Mouse (Mus musculus) T-cell, adult 66 days (primary cell): Measurements from ENCODE around the gene Olfr1532-ps1. TPM values are rescaled to one million over a fixed set of nuclear protein-coding genes. Genes with fewer than 3 reads are reported as not detected.

Experiments used
- total RNA-seq, 2 experiments: library from RNA; stranded (reverse); gene quantifications; 3 replicates in 1 of 2; 4 replicates in 1 of 2; pipeline ENCODE4 v1.2.4; 2023

The Olfr1532-ps1 gene
- not detected for total RNA-seq

GRCm38 (mm10) chr7:106907676-106908075 lies at the start of gene Olfr1532-ps1:
Olfr1532-ps1 (plus strand) TSS chr7:106908001.

GRCm38 (mm10) chr7:106862885-106863284 lies 44.9 kb upstream of the Olfr1532-ps1 start, which contains the start of gene Olfr704:
Olfr704 (plus strand) TSS chr7:106863185.

DNA sequence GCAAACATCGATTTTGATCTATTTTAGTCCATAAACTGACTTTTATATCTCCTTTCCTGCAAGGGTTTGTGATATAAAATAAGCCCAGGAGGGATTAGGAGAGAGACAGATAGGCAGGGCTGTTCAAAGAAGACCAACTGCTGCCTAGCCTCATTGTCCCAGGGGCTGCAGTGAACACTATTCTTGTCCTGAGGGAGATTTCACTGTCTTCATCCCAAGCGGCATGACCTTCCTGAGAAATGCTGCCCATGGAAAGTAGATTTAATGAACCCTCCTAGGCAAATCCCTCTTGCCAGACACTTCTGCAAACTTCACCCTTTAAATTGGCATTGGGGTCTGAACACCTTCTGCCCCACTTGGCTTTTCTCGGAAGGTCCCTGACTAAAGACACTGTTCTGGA lies 31.0 kb upstream of the Olfr1532-ps1 start, which contains the start of gene Olfr705:
TSS of gene Olfr705 (minus strand) at position 101 of the 400 bp plus-strand sequence.

GRCm38 (mm10) chr7:106888062-106888461 lies 19.7 kb upstream of the Olfr1532-ps1 start, which contains the start of gene Olfr706:
Olfr706 (minus strand) TSS chr7:106888162.

GRCm38 (mm10) chr7:106901141-106901540 lies 6.7 kb upstream of the Olfr1532-ps1 start, which contains the start of gene Olfr707:
Olfr707 (minus strand) TSS chr7:106901241.

GRCm38 (mm10) chr7:106932119-106932518 lies 24.3 kb downstream of the Olfr1532-ps1 start, which contains the start of gene Olfr709-ps1:
Olfr709-ps1 (minus strand) TSS chr7:106932219.

GRCm38 (mm10) chr7:106948212-106948611 lies 40.4 kb downstream of the Olfr1532-ps1 start, which contains the start of gene Olfr710:
Olfr710 (minus strand) TSS chr7:106948312.

DNA sequence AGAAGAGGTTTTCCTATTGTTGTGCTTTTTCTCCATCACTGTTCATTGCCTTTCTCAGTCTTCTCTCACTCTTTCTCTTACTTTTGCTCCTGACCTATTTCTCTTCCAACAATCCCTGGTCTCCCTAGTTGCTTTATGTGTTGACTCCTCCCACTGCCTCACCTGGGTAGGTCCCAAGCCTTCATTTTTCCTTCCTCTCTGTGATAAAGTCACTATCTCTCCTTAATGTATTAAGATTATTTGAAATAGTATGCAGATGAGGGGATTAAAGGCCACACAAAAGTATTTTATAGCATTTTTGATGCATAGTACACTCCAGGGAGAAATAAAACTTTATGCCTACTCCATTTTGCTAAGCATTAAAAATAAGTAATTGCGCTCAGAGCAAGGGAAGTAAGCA lies 56.0 kb downstream of the Olfr1532-ps1 start, which contains the start of gene Olfr6:
TSS of gene Olfr6 (minus strand) at position 101 of the 400 bp plus-strand sequence.

Other genes starting within 250 kb of the Olfr1532-ps1 start
- not detected for gene Olfr693, start 227.4 kb upstream of the Olfr1532-ps1 start, total RNA-seq
- gene Olfr694, start 216.2 kb upstream of the Olfr1532-ps1 start, total RNA-seq = not detected
- gene Olfr695, start 191.6 kb upstream of the Olfr1532-ps1 start, total RNA-seq = not detected
- gene Olfr697, start 165.6 kb upstream of the Olfr1532-ps1 start, total RNA-seq = not detected
- not detected for gene Olfr698, start 152.6 kb upstream of the Olfr1532-ps1 start, total RNA-seq
- gene Olfr699, start 114.8 kb upstream of the Olfr1532-ps1 start, total RNA-seq = not detected
- gene Olfr700, start 99.2 kb upstream of the Olfr1532-ps1 start, total RNA-seq = not detected
- gene Olfr701, start 93.9 kb upstream of the Olfr1532-ps1 start, total RNA-seq = not detected
- gene Olfr702, start 74.1 kb upstream of the Olfr1532-ps1 start, total RNA-seq = not detected
- not detected for gene Olfr703, start 64.6 kb upstream of the Olfr1532-ps1 start, total RNA-seq
- not detected for gene Olfr704, start 44.8 kb upstream of the Olfr1532-ps1 start, total RNA-seq
- not detected for gene Olfr705, start 31.1 kb upstream of the Olfr1532-ps1 start, total RNA-seq
- not detected for gene Olfr706, start 19.8 kb upstream of the Olfr1532-ps1 start, total RNA-seq
- not detected for gene Olfr707, start 6.8 kb upstream of the Olfr1532-ps1 start, total RNA-seq
- gene Olfr709-ps1, start 24.2 kb downstream of the Olfr1532-ps1 start, total RNA-seq = under 1 TPM; 0.20 to 0.21 TPM
- not detected for gene Olfr710, start 40.3 kb downstream of the Olfr1532-ps1 start, total RNA-seq
- not detected for gene Olfr6, start 55.9 kb downstream of the Olfr1532-ps1 start, total RNA-seq
- not detected for gene Olfr711, start 67.5 kb downstream of the Olfr1532-ps1 start, total RNA-seq
- gene Olfr2, start 98.1 kb downstream of the Olfr1532-ps1 start, total RNA-seq = not detected
- gene Olfr713, start 123.2 kb downstream of the Olfr1532-ps1 start, total RNA-seq = not detected
- gene Olfr714, start 163.0 kb downstream of the Olfr1532-ps1 start, total RNA-seq = not detected
- not detected for gene Olfr17, start 185.2 kb downstream of the Olfr1532-ps1 start, total RNA-seq
- not detected for gene Olfr715b, start 202.4 kb downstream of the Olfr1532-ps1 start, total RNA-seq
- gene Olfr715, start 223.1 kb downstream of the Olfr1532-ps1 start, total RNA-seq = not detected
- not detected for gene Olfr716, start 230.3 kb downstream of the Olfr1532-ps1 start, total RNA-seq